Mouse (Mus musculus) CH12.LX (cell line): ENCODE results near the gene Vwa5b2. TPM values are rescaled to one million over a fixed set of nuclear protein-coding genes. Genes with fewer than 3 reads are reported as not detected.
A peak's percentile ranks its signal among the peaks of the same experiment; 100 is the strongest.

Experiments used
- DNase-seq: peaks from one replicate; pipeline ENCODE4 v3.0.0-alpha.2; 2013; ENCODE audit errors: extremely low read depth
- H3K27ac ChIP-seq: 2 replicates; pipeline ENCODE4 v1.5.1; 2012; ENCODE audit warnings: low read depth, mild to moderate bottlenecking, control low read depth, moderate library complexity; ENCODE audit not compliant: insufficient read depth
- H3K27me3 ChIP-seq: replicated peaks from 2 replicates; pipeline ENCODE3; 2012; ENCODE audit warnings: inconsistent platforms
- H3K36me3 ChIP-seq, 2 experiments: replicated peaks in 1 of 2; 2 replicates each; pipeline versions ENCODE3 to v1.6.1; 2012; ENCODE audit warnings: inconsistent platforms in 1 of 2, low read length in 1 of 2, mild to moderate bottlenecking in 1 of 2, mixed read lengths in 1 of 2, moderate library complexity in 1 of 2; ENCODE audit not compliant: control insufficient read depth in 1 of 2, insufficient read depth in 1 of 2
- H3K4me1 ChIP-seq, 2 experiments: 2 replicates each; pipeline ENCODE4 v1.6.1; 2012; ENCODE audit warnings: inconsistent platforms in 1 of 2, moderate library complexity in 1 of 2; ENCODE audit not compliant: insufficient read depth in 2 of 2, control insufficient read depth in 1 of 2
- H3K4me2 ChIP-seq: 2 replicates; pipeline ENCODE4 v1.6.1; 2012; ENCODE audit warnings: low read depth, mild to moderate bottlenecking, control low read depth; ENCODE audit not compliant: poor library complexity, insufficient read depth, severe bottlenecking
- H3K4me3 ChIP-seq, 3 experiments: fragments of 150-350 bp in 1 of 3; sonication (generic) in 1 of 3; replicated peaks in 1 of 3; 2 replicates each; pipeline versions ENCODE3 to v1.5.1; 2011 to 2012; ENCODE audit warnings: low read depth in 2 of 3, low read length in 2 of 3, mild to moderate bottlenecking in 2 of 3, moderate library complexity in 2 of 3, control low read depth in 1 of 3, improper control_type of control experiment in 1 of 3, inconsistent platforms in 1 of 3, mixed read lengths in 1 of 3; ENCODE audit not compliant: poor library complexity in 1 of 3
- H3K79me2 ChIP-seq: replicated peaks from 2 replicates; pipeline ENCODE4 v1.6.1; 2012; ENCODE audit warnings: mild to moderate bottlenecking, moderate library complexity; ENCODE audit not compliant: control insufficient read depth, poor library complexity, insufficient read depth, severe bottlenecking; ENCODE audit errors: extremely low read depth
- H3K9ac ChIP-seq: 2 replicates; pipeline ENCODE4 v1.6.1; 2012; ENCODE audit warnings: low read depth, mild to moderate bottlenecking, control low read depth, moderate library complexity; ENCODE audit not compliant: insufficient read depth
- H3K9me3 ChIP-seq: replicated peaks from 2 replicates; pipeline ENCODE3; 2012; ENCODE audit warnings: low read length, inconsistent platforms, mixed read lengths
- BHLHE40 ChIP-seq: IDR thresholded peaks from 2 replicates; pipeline ENCODE4 v1.6.1; 2011; ENCODE audit warnings: mild to moderate bottlenecking, low read depth, low read length, improper control_type of control experiment
- CHD1 ChIP-seq: IDR thresholded peaks from 2 replicates; pipeline ENCODE4 v1.6.1; 2012; ENCODE audit warnings: low read depth, low read length, improper control_type of control experiment, inconsistent platforms
- CTCF ChIP-seq, 2 experiments: IDR thresholded peaks in 1 of 2; conservative IDR thresholded peaks in 1 of 2; 2 replicates each; pipeline ENCODE4 v1.5.1; 2011 to 2012; ENCODE audit warnings: low read depth in 2 of 2, low read length in 2 of 2, improper control_type of control experiment in 1 of 2, inconsistent platforms in 1 of 2, mild to moderate bottlenecking in 1 of 2, moderate library complexity in 1 of 2
- E2F4 ChIP-seq: IDR thresholded peaks from 2 replicates; pipeline ENCODE4 v1.6.1; 2011; ENCODE audit warnings: low read depth, low read length, improper control_type of control experiment; ENCODE audit not compliant: insufficient replicate concordance
- ELF1 ChIP-seq: IDR thresholded peaks from 2 replicates; pipeline ENCODE4 v1.6.1; 2014; ENCODE audit warnings: low read depth, mild to moderate bottlenecking, inconsistent platforms, low read length, improper control_type of control experiment
- IRF4 ChIP-seq: IDR thresholded peaks from 2 replicates; pipeline ENCODE4 v1.6.1; 2014; ENCODE audit warnings: low read depth, mild to moderate bottlenecking, inconsistent platforms, low read length, improper control_type of control experiment
- JUND ChIP-seq: conservative IDR thresholded peaks from 2 replicates; pipeline ENCODE4 v1.6.1; 2011; ENCODE audit warnings: low read depth, low read length, improper control_type of control experiment
- KAT2A ChIP-seq: IDR thresholded peaks from 2 replicates; pipeline ENCODE4 v1.6.1; 2012; ENCODE audit warnings: low read length, improper control_type of control experiment, inconsistent platforms; ENCODE audit not compliant: insufficient replicate concordance
- MAFK ChIP-seq: IDR thresholded peaks from 2 replicates; pipeline ENCODE4 v1.6.1; 2011; ENCODE audit warnings: low read length, improper control_type of control experiment; ENCODE audit not compliant: insufficient replicate concordance
- MAZ ChIP-seq: IDR thresholded peaks from 2 replicates; pipeline ENCODE4 v1.6.1; 2012; ENCODE audit warnings: low read depth, mild to moderate bottlenecking, inconsistent platforms, low read length, improper control_type of control experiment, moderate library complexity
- MEF2A ChIP-seq: IDR thresholded peaks from 2 replicates; pipeline ENCODE4 v1.6.1; 2014; ENCODE audit warnings: low read depth, mild to moderate bottlenecking, inconsistent platforms, low read length, improper control_type of control experiment, borderline replicate concordance
- MXI1 ChIP-seq: IDR thresholded peaks from 2 replicates; pipeline ENCODE4 v1.6.1; 2011; ENCODE audit warnings: mild to moderate bottlenecking, low read depth, low read length, improper control_type of control experiment
- MYC ChIP-seq: IDR thresholded peaks from 2 replicates; pipeline ENCODE4 v1.6.1; 2011; ENCODE audit warnings: low read depth, mild to moderate bottlenecking, improper control_type of control experiment, low read length
- NELFE ChIP-seq: IDR thresholded peaks from 2 replicates; pipeline ENCODE4 v1.6.1; 2011; ENCODE audit warnings: low read depth, low read length, improper control_type of control experiment
- NRF1 ChIP-seq: IDR thresholded peaks from 2 replicates; pipeline ENCODE4 v1.6.1; 2014; ENCODE audit warnings: low read depth, mild to moderate bottlenecking, inconsistent platforms, low read length, improper control_type of control experiment, moderate library complexity
- PAX5 ChIP-seq: IDR thresholded peaks from 2 replicates; pipeline ENCODE4 v1.6.1; 2012; ENCODE audit warnings: low read length, inconsistent platforms, mixed read lengths
- POLR2A ChIP-seq: IDR thresholded peaks from 2 replicates; pipeline ENCODE4 v1.6.1; 2011; ENCODE audit warnings: low read depth, mild to moderate bottlenecking, improper control_type of control experiment, low read length
- POLR2AphosphoS2 ChIP-seq: IDR thresholded peaks from 2 replicates; pipeline ENCODE4 v1.6.1; 2011; ENCODE audit warnings: low read depth, low read length, improper control_type of control experiment
- RAD21 ChIP-seq: IDR thresholded peaks from 2 replicates; pipeline ENCODE4 v1.6.1; 2011; ENCODE audit warnings: low read depth, mild to moderate bottlenecking, low read length, improper control_type of control experiment, moderate library complexity
- RCOR1 ChIP-seq: conservative IDR thresholded peaks from 2 replicates; pipeline ENCODE4 v1.6.1; 2012; ENCODE audit warnings: low read depth, mild to moderate bottlenecking, inconsistent platforms, low read length, improper control_type of control experiment
- SIN3A ChIP-seq: IDR thresholded peaks from 2 replicates; pipeline ENCODE4 v1.6.1; 2012; ENCODE audit warnings: low read length, improper control_type of control experiment, inconsistent platforms
- SMC3 ChIP-seq: IDR thresholded peaks from 2 replicates; pipeline ENCODE4 v1.6.1; 2011; ENCODE audit warnings: low read depth, low read length, improper control_type of control experiment
- TBP ChIP-seq: conservative IDR thresholded peaks from 2 replicates; pipeline ENCODE4 v1.6.1; 2011; ENCODE audit warnings: low read depth, low read length, improper control_type of control experiment
- TCF12 ChIP-seq: IDR thresholded peaks from 2 replicates; pipeline ENCODE4 v1.6.1; 2014; ENCODE audit warnings: low read depth, mild to moderate bottlenecking, inconsistent platforms, low read length, improper control_type of control experiment
- USF2 ChIP-seq: conservative IDR thresholded peaks from 2 replicates; pipeline ENCODE4 v1.6.1; 2011; ENCODE audit warnings: low read depth, low read length, improper control_type of control experiment
- ZC3H11A ChIP-seq: IDR thresholded peaks from 2 replicates; pipeline ENCODE4 v1.6.1; 2012; ENCODE audit warnings: low read depth, mild to moderate bottlenecking, inconsistent platforms, low read length, improper control_type of control experiment
- ZMIZ1 ChIP-seq: IDR thresholded peaks from 2 replicates; pipeline ENCODE4 v1.6.1; 2012; ENCODE audit warnings: low read depth, mild to moderate bottlenecking, inconsistent platforms, low read length, improper control_type of control experiment
- ZNF384 ChIP-seq: IDR thresholded peaks from 2 replicates; pipeline ENCODE4 v1.6.1; 2012; ENCODE audit warnings: low read depth, low read length, improper control_type of control experiment, inconsistent platforms
- dilution Hi-C: fragments of 300-500 bp; cut with MboI; formaldehyde crosslinking; loops from 2 replicates; pipeline ENCODE4 v1.14.3; 2020; ENCODE audit warnings: low sequenced_read_pairs; ENCODE audit not compliant: extremely low pct_unique_long_range_greater_than_20kb, extremely low pct_ligation_motif_present
- in situ Hi-C: fragments of 300-500 bp; cut with MboI; formaldehyde crosslinking; loops from 3 replicates; pipeline ENCODE4 v1.14.3; 2019; ENCODE audit warnings: low sequenced_read_pairs, low pct_ligation_motif_present, low pct_unique_long_range_greater_than_20kb, mixed read lengths
- polyA plus RNA-seq: library from polyadenylated mRNA; unstranded; fragments of >175 nt; gene quantifications from 2 replicates; pipeline ENCODE4 v1.2.1, GENCODE M21; 2012; ENCODE audit warnings: low read depth; ENCODE audit not compliant: insufficient read length
- total RNA-seq, 2 experiments: library from RNA; depleted of rRNA; stranded (reverse); fragments of 300-350 nt in 1 of 2; fragments of >200 nt in 1 of 2; gene quantifications; 2 replicates each; pipeline ENCODE4 v1.2.3; 2012 to 2014

Gene Vwa5b2
- total and polyA plus RNA-seq, 3 experiments: 0.29 TPM; not detected in 2

DNA sequence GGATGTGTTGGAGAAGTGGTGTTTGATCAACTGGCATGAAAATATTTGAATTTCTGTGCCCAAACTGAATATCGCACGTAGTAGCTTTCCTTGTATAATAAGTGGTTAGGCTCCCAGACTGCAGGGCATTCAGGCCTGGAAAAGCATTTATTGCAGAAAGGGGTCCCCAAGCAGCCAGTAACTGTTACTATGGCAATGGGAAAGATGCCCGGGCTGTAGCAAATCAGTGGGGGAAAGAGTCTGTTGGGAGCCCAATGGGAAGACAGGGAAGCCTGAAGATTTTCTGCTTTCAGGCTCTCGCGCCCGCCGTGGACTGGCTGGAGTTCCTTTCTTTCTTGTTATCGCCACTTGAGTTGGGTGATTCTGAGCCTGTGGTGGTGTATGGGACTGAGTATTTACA, 49.1 kb downstream of the Vwa5b2 start:
- Histone ChIP-seq H3K27me3 (no peaks in the 10 kb centered on the region), H3K27ac (no peak overlapping the region), H3K79me2 (no peaks in the 10 kb centered on the region), H3K4me2 (no peak overlapping the region), H3K9ac (no peak overlapping the region), H3K36me3 (no peaks in the 10 kb centered on the region), H3K9me3 (no peaks in the 10 kb centered on the region), H3K4me1 (peaks cover 3 to 15% of the 10 kb centered on the region in 2 experiments), H3K4me3 (no peak overlapping the region)
- no peak for TF ChIP-seq ZNF384
- TF ChIP-seq IRF4: no peak
- no peak for TF ChIP-seq KAT2A
- no peak for TF ChIP-seq POLR2AphosphoS2
- TF ChIP-seq TCF12: no peak
- TF ChIP-seq BHLHE40: no peak
- TF ChIP-seq E2F4: no peak
- no peak for TF ChIP-seq MAFK
- no peak for TF ChIP-seq CTCF (conservative IDR thresholded peaks at IDR 0.05 in 1 of 2, IDR thresholded peaks at IDR 0.05 in 1 of 2; ENCODE audit: low read depth in 2 of 2, low read length in 2 of 2)
- TF ChIP-seq POLR2A: no peak
- no peak for TF ChIP-seq SMC3
- TF ChIP-seq USF2: no peak
- TF ChIP-seq MXI1: no peak
- TF ChIP-seq ELF1: no peak
- TF ChIP-seq JUND: no peak
- TF ChIP-seq RAD21: no peak
- TF ChIP-seq TBP: no peak
- no peak for TF ChIP-seq NELFE
- TF ChIP-seq ZMIZ1: no peak
- TF ChIP-seq MAZ: no peak
- in situ Hi-C loops (no loop called here), dilution Hi-C loops (no loop called here)
- no peak for DNase-seq

DNA sequence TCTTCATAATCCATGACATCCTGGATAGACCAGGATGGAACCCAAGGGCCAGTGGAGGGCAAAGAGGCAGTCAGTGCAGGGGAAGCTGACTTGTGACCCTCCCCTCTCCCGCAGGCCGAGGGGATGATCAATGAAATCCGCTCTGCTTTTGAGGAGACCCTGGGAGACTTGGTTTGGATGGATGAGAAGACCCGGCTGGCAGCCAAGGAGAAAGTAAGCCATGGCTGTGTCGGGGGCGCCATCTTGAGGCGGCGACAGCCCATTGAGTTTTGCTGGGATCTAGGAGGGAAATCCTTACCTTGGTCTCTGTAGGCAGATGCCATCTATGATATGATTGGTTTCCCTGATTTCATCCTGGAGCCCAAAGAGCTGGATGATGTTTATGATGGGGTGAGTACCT, 52.9 kb downstream of the Vwa5b2 start:
- no peaks in the 10 kb centered on the region for H3K36me3 ChIP-seq
- H3K27me3 ChIP-seq: no peaks in the 10 kb centered on the region
- dilution Hi-C loops (no loop called here), in situ Hi-C loops (loop anchor here (10.0 kb wide), 1 partner anchor 137 kb away; no protein-coding TSS in a partner anchor)
- DNase-seq: peak; percentile 64
- no peak overlapping the region for H3K4me3 ChIP-seq
- no peak overlapping the region for H3K27ac ChIP-seq
- H3K79me2 ChIP-seq: no peaks in the 10 kb centered on the region
- H3K9me3 ChIP-seq: no peaks in the 10 kb centered on the region
- peak overlapping the region; percentile 15; the same call in 1 of the 2 replicates for H3K9ac ChIP-seq
- peak overlapping the region; percentile 41; the same call in 1 of the 2 replicates for H3K4me2 ChIP-seq
- TF ChIP-seq BHLHE40 (no peak), SIN3A (0 out of 2 replicates have a peak, but pooled peaks have one; percentile 31), RCOR1 (0 out of 2 replicates have a peak, but pooled peaks have one; percentile 9), CTCF (conservative IDR thresholded peaks at IDR 0.05 in 1 of 2, IDR thresholded peaks at IDR 0.05 in 1 of 2; ENCODE audit: low read depth in 2 of 2, low read length in 2 of 2) (peak; percentile 34 to 98; a peak in 2 of 4 replicates), PAX5 (no peak), MYC (0 out of 2 replicates have a peak, but pooled peaks have one; percentile 21), SMC3 (peak; percentile 89), CHD1 (no peak; the same call in 1 of the 2 replicates), ZC3H11A (peak; percentile 82), MAZ (no peak), RAD21 (peak; percentile 100), NELFE (peak; percentile 41; the same call in 1 of the 2 replicates), IRF4 (peak; percentile 43; the same call in 1 of the 2 replicates), JUND (no peak), NRF1 (peak; percentile 36; the same call in 1 of the 2 replicates), MEF2A (peak; percentile 43; the same call in 1 of the 2 replicates), MXI1 (0 out of 2 replicates have a peak, but pooled peaks have one; percentile 11), TCF12 (peak; percentile 40; the same call in 1 of the 2 replicates)
- H3K4me1 ChIP-seq: peaks cover 3 to 15% of the 10 kb centered on the region in 2 experiments
